Mouse (Mus musculus) ES-E14 (cell line): ENCODE measurements at regions not wholly inside any gene's neighbourhood (a gene's known extent, or its start where the extent isn't known, plus 50 kb on each side); places are given as distances from the start of the nearest gene placed in this dataset.

ENCODE experiments used
- DNase-seq: peaks from one replicate; pipeline ENCODE4 v3.0.0-alpha.2; 2013; ENCODE audit warnings: low read depth, low spot score
- H3K27ac ChIP-seq: 2 replicates; pipeline ENCODE4 v1.5.1; 2012; ENCODE audit warnings: low read depth, mild to moderate bottlenecking, low read length, moderate library complexity, mixed read lengths; ENCODE audit not compliant: poor library complexity, insufficient read depth, severe bottlenecking
- H3K36me3 ChIP-seq: 2 replicates; pipeline ENCODE4 v1.6.1; 2012; ENCODE audit warnings: mild to moderate bottlenecking, low read length, moderate library complexity, mixed read lengths; ENCODE audit not compliant: control insufficient read depth, poor library complexity, insufficient read depth, severe bottlenecking
- H3K4me1 ChIP-seq, 2 experiments: fragments of 150-350 bp in 1 of 2; sonication (generic) in 1 of 2; 2 replicates each; pipeline ENCODE4 v1.6.1; 2012; ENCODE audit warnings: low read length in 2 of 2, mild to moderate bottlenecking in 1 of 2, mixed read lengths in 1 of 2; ENCODE audit not compliant: control insufficient read depth in 2 of 2, insufficient read depth in 2 of 2, poor library complexity in 1 of 2
- H3K4me3 ChIP-seq, 2 experiments: fragments of 150-350 bp in 1 of 2; sonication (generic) in 1 of 2; 2 replicates each; pipeline ENCODE4 v1.5.1; 2012; ENCODE audit warnings: low read length in 2 of 2, low read depth in 1 of 2, mild to moderate bottlenecking in 1 of 2, mixed read lengths in 1 of 2; ENCODE audit not compliant: insufficient read depth in 1 of 2, poor library complexity in 1 of 2, severe bottlenecking in 1 of 2
- H3K9ac ChIP-seq: 2 replicates; pipeline ENCODE4 v1.6.1; 2012; ENCODE audit warnings: low read depth, mild to moderate bottlenecking, low read length, mixed read lengths; ENCODE audit not compliant: poor library complexity, insufficient read depth, severe bottlenecking
- H3K9me3 ChIP-seq: fragments of 150-350 bp; sonication (generic); 2 replicates; pipeline ENCODE4 v1.6.1; 2012; ENCODE audit warnings: low read depth, mild to moderate bottlenecking, low read length; ENCODE audit not compliant: control insufficient read depth, insufficient read depth
- CHD2 ChIP-seq: IDR thresholded peaks from 2 replicates; pipeline ENCODE4 v1.6.1; 2014; ENCODE audit warnings: mild to moderate bottlenecking, low read depth, low read length, inconsistent platforms
- HCFC1 ChIP-seq: IDR thresholded peaks from 2 replicates; pipeline ENCODE4 v1.6.1; 2012; ENCODE audit warnings: low read length, inconsistent platforms, borderline replicate concordance; ENCODE audit not compliant: insufficient read depth
- MAFK ChIP-seq: IDR thresholded peaks from 2 replicates; pipeline ENCODE4 v1.6.1; 2014; ENCODE audit warnings: mild to moderate bottlenecking, low read depth, low read length, inconsistent platforms; ENCODE audit not compliant: insufficient read depth
- ZC3H11A ChIP-seq: IDR thresholded peaks from 2 replicates; pipeline ENCODE4 v1.6.1; 2012; ENCODE audit warnings: low read depth, mild to moderate bottlenecking, inconsistent platforms, low read length, borderline replicate concordance
- ZNF384 ChIP-seq: IDR thresholded peaks from 2 replicates; pipeline ENCODE4 v1.6.1; 2012; ENCODE audit warnings: low read depth, low read length, inconsistent platforms
- in situ Hi-C, 2 experiments: fragments of 600-800 bp; cut with MboI; formaldehyde crosslinking; loops; one replicate each; pipeline ENCODE4 v1.15.1; 2025; ENCODE audit warnings: low sequenced_read_pairs in 2 of 2, inconsistent platforms in 1 of 2; ENCODE audit not compliant: unreplicated experiment in 2 of 2

GRCm38 (mm10) chr1:125216192-125216591, 219.3 kb downstream of the Actr3 start:
- no peak overlapping the region for H3K9ac ChIP-seq

DNA sequence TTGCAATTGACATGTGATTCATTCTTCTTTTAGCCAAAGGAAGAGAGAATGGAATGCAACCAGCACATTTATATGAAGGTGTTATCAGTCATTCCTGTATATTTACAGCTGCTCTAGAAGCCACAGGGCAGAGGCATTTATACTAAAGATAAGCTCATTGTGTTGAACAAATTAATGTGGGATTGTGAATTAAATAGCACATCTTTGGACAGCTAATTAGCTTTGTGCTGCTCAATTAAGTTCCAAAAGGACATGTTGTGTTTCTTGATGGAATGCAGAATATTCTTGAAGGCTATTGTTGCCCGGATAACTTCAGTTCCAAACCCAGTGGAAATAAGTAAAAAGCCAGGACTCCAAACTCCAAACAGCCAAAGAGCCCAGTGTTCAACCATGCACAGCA, 248.4 kb downstream of the Actr3 start:
- Histone ChIP-seq H3K9me3 (peaks cover 2% of the 10 kb centered on the region; the same call in 1 of the 2 replicates), H3K9ac (no peak overlapping the region), H3K27ac (no peak overlapping the region), H3K36me3 (no peaks in the 10 kb centered on the region), H3K4me3 (no peak overlapping the region), H3K4me1 (no peaks in the 10 kb centered on the region)
- DNase-seq, result no peak
- in situ Hi-C loops, result no loop called here
- TF ChIP-seq ZNF384, result no peak
- no peak for TF ChIP-seq ZC3H11A
- TF ChIP-seq CHD2, result no peak
- TF ChIP-seq HCFC1, result no peak
- TF ChIP-seq MAFK, result no peak

More at GRCm38 (mm10) chr1:125216192-125216591, 219.3 kb downstream of the Actr3 start:
- no peak for TF ChIP-seq HCFC1
- no peak for TF ChIP-seq CHD2
- no peak for TF ChIP-seq ZNF384
- no peak for TF ChIP-seq ZC3H11A
- no peak for TF ChIP-seq MAFK
- Histone ChIP-seq H3K4me3 (no peak overlapping the region), H3K9me3 (no peaks in the 10 kb centered on the region), H3K4me1 (no peaks in the 10 kb centered on the region), H3K27ac (no peak overlapping the region), H3K36me3 (no peaks in the 10 kb centered on the region)
- in situ Hi-C loops, result no loop called here
- no peak for DNase-seq

DNA sequence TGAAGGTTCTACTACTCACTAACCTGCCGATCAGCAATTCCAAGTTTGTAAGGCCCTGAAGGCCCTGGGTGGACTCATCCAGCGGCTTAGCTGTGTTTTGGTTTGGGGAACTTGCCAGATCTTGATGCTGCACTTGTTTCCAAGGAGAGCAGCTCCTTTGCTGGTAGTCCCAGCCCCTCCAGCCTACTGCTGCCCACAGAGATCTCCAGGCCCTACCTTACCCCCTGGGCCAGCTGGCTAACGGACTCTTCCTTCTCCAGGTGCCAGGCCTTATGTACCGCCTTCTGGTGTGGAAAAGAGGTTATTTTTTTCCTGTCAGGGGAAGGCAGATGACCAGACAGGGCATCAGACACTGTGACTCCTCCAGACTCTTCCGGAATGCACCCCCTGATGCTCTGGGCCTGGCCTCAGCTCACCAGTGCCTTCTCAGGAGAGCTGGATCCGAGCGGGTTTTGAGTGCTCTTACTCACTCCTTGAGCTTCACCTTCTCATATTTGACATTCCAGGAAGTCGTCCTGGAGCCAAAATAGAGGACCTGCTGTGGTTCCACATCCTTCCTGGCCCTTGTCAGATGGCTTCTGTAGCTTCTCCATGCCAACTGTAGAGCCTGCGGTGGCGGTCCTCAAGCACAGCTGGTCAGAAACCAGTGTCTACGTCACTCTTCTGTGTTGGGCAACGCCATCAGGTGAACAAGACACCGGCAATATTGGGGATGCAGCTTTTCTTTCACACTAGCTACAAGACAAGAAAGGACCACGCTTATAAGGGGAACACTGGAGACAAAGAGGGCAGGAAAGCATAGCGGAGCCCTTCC, 259.2 kb downstream of the Actr3 start:
- Histone ChIP-seq H3K36me3 (no peaks in the 10 kb centered on the region), H3K27ac (no peak overlapping the region), H3K9me3 (no peaks in the 10 kb centered on the region), H3K4me1 (no peaks in the 10 kb centered on the region), H3K9ac (no peak overlapping the region), H3K4me3 (no peak overlapping the region)
- TF ChIP-seq MAFK (no peak), CHD2 (no peak), HCFC1 (no peak), ZNF384 (no peak), ZC3H11A (no peak)
- in situ Hi-C loops, result no loop called here
- no peak for DNase-seq

DNA sequence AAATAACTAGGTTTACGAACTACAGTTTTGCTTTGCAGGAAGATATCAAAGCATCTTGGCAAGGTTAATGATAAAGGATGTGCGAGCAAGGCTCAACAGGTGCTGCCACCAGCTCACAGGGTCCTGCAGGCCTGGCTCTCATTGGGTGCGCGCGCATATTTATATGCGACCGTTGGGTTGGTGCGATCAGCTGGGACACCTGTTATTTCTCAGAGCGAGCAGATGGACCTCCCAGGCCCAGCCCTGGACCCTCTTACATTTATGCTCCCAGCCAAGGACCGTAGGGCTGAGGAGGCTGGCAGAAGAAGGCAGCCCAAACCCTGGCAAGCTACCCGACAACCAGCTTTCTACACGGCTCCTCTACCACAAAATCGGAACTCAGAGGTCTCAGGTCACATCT, 260.8 kb downstream of the Actr3 start:
- no peaks in the 10 kb centered on the region for H3K9me3 ChIP-seq
- H3K36me3 ChIP-seq, result no peaks in the 10 kb centered on the region
- no peaks in the 10 kb centered on the region for H3K4me1 ChIP-seq
- TF ChIP-seq MAFK, result no peak
- no peak for TF ChIP-seq HCFC1
- TF ChIP-seq CHD2, result no peak
- no peak for TF ChIP-seq ZNF384
- TF ChIP-seq ZC3H11A, result no peak
- no peak for DNase-seq
- no peak overlapping the region for H3K9ac ChIP-seq
- in situ Hi-C loops, result no loop called here
- no peak overlapping the region for H3K4me3 ChIP-seq
- H3K27ac ChIP-seq, result no peak overlapping the region

DNA sequence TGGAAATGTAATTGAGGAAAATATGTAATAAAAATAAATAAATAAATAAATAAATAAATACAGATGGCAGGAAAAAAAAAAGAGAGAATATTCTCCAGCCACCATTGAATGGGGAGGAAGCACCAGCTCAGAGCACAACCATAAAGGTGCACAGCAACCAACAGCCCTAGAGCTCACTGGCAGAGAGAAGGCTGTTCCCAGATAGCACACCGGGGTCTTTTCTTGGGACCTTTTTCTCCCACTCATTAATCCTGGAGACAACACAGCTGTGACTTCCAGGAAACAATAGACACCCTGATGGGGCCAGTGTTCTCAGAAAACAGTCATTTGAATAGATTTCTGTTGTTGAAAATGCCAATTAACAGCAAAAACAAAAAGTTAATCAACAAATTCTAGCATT, 263.1 kb downstream of the Actr3 start:
- no peak for TF ChIP-seq ZC3H11A
- no peak for TF ChIP-seq ZNF384
- no peak for TF ChIP-seq MAFK
- no peaks in the 10 kb centered on the region for H3K4me1 ChIP-seq
- in situ Hi-C loops, result no loop called here
- H3K9me3 ChIP-seq, result no peaks in the 10 kb centered on the region
- no peak overlapping the region for H3K9ac ChIP-seq
- no peak overlapping the region for H3K4me3 ChIP-seq
- H3K27ac ChIP-seq, result no peak overlapping the region
- no peaks in the 10 kb centered on the region for H3K36me3 ChIP-seq
- DNase-seq, result no peak
